Mouse (Mus musculus) midbrain, embryonic 16.5 days (tissue): Measurements from ENCODE around the gene Olfr211. TPM values are rescaled to one million over a fixed set of nuclear protein-coding genes. Genes with fewer than 3 reads are reported as not detected.

Experiments used
- polyA plus RNA-seq: library from polyadenylated mRNA; unstranded; fragments of >200 nt; fragmentation: Nextera tagmentation; extraction: Ambion mirVana; gene quantifications from 2 replicates; pipeline ENCODE4 v1.2.1, GENCODE M21; 2015

Olfr211 gene
- polyA plus RNA-seq, 1 experiment from 2014 or later: not detected

Other genes starting within 250 kb of the Olfr211 start
- 8.2 TPM in 2 replicates for gene Zfand4, start 224.9 kb upstream of the Olfr211 start, polyA plus RNA-seq
- gene March8, start 151.1 kb upstream of the Olfr211 start, polyA plus RNA-seq: 66.9 and 67.8 TPM in 2 replicates
- gene Alox5, start 27.9 kb upstream of the Olfr211 start, polyA plus RNA-seq: 0.73 and 1.0 TPM in 2 replicates
- gene Olfr212, start 17.4 kb downstream of the Olfr211 start, polyA plus RNA-seq: not detected in 2 replicates
- not detected in 2 replicates for gene Olfr213, start 49.4 kb downstream of the Olfr211 start, polyA plus RNA-seq
- gene Gm5580, start 62.0 kb downstream of the Olfr211 start, polyA plus RNA-seq: 0.36 TPM in 2 replicates
- gene Olfr214, start 65.1 kb downstream of the Olfr211 start, polyA plus RNA-seq: not detected in 2 replicates
- not detected in 2 replicates for gene Olfr215, start 95.1 kb downstream of the Olfr211 start, polyA plus RNA-seq
- gene Zfp422, start 139.9 kb downstream of the Olfr211 start, polyA plus RNA-seq: 135 and 158 TPM in 2 replicates
- gene Depp1, start 161.5 kb downstream of the Olfr211 start, polyA plus RNA-seq: 8.4 and 10.8 TPM in 2 replicates
- 8.3 and 8.7 TPM in 2 replicates for gene Rassf4, start 184.9 kb downstream of the Olfr211 start, polyA plus RNA-seq
- gene Tmem72, start 227.8 kb downstream of the Olfr211 start, polyA plus RNA-seq: 0.42 and 0.75 TPM in 2 replicates